Mouse (Mus musculus) embryonic fibroblast, embryonic 13.5 days (primary cell): ENCODE data around the gene Tmem245.

Experiments
- CTCF ChIP-seq: IDR thresholded peaks from 2 replicates; pipeline ENCODE4 v1.5.1; 2011; ENCODE audit warnings: mild to moderate bottlenecking, control low read depth, low read length, moderate library complexity, borderline replicate concordance; ENCODE audit not compliant: insufficient read depth
- POLR2A ChIP-seq: IDR thresholded peaks from 2 replicates; pipeline ENCODE4 v1.6.1; 2011; ENCODE audit warnings: low read depth, mild to moderate bottlenecking, control low read depth, low read length, moderate library complexity

GRCm38 (mm10) chr4:56990215-56990584, 43.0 kb upstream of the Tmem245 start, which contains the start of gene Frrs1l:
- TF ChIP-seq CTCF (no peak), POLR2A (no peak)
